Mouse (Mus musculus) lung, postnatal 0 days (tissue): ENCODE data around the gene Pxdn.

Source experiments
- CTCF ChIP-seq: IDR thresholded peaks from 2 replicates; pipeline ENCODE4 v1.5.1; 2016; ENCODE audit warnings: antibody characterized with exemption, mild to moderate bottlenecking
- EP300 ChIP-seq: IDR thresholded peaks from 2 replicates; pipeline ENCODE4 v1.6.1; 2016; ENCODE audit warnings: antibody characterized with exemption, mild to moderate bottlenecking, control low read depth

DNA sequence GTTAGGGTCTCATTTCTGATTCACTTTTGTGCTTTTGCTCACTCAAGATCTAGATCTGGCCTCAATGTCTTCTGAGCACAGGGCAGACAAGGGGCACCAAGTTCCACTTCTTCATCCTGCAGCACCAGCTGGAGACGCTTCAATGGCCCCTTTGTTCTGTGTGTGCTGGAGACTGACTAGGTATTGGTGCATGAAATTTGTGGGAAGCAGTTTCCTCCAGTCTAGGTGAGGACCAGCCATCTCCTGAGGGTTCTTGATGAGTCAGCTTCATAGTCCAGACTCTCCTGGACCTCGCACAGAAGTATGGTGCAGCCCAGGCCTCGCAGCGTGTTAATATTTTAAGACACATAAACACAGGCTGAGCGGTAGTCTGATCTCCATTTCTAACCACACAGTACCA is 97.3 kb downstream of the Pxdn start:
- no peak for TF ChIP-seq CTCF
- no peak for TF ChIP-seq EP300
